Mouse (Mus musculus) testis, postnatal 14 days (tissue): ENCODE results near the gene Sox5.

Experiments used
- DNase-seq: peaks from one replicate; pipeline ENCODE4 v3.0.0; 2021; ENCODE audit warnings: low spot score

The Sox5 gene

GRCm38 (mm10) chr6:144565827-144566226 is 215.9 kb downstream of the Sox5 start:
- no peak for DNase-seq

DNA sequence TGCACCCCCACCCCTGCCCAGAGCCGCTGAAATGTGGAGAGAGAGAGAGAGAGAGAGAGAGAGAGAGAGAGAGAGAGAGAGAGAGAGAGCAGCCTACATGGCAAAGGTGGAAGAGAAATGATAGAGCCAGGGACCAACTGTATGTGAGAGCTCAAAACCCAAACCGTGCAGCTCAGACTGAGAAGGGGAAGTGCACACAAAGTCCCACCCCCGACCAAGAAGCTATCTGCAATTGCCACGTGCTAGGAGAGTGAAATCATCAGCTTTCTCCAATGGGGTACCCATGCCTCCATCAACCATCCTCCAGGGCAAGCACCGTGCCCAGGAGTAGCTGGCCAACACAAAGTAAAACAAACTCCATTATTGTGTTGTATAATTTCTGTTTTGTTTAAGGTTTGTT is 220.1 kb downstream of the Sox5 start:
- DNase-seq, result no peak

DNA sequence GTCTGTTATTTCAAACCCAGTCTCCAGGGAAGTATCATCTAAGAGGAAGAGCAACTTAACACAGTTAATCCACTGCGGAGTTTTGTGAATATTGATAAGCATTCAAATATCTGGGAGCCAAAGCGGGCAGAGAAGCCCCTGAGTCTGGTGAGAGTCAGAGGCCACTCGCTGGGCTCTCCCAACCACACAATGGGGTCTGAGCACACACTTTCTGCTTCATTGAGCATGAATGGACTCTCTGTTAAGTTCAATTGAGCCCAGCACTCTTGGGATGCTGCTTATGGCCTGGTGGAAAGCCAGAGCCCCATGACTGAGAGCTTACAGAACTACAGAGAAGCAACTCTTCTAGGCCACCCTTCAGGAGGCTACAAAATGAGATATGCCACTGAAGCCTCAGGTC is 221.6 kb downstream of the Sox5 start:
- no peak for DNase-seq

DNA sequence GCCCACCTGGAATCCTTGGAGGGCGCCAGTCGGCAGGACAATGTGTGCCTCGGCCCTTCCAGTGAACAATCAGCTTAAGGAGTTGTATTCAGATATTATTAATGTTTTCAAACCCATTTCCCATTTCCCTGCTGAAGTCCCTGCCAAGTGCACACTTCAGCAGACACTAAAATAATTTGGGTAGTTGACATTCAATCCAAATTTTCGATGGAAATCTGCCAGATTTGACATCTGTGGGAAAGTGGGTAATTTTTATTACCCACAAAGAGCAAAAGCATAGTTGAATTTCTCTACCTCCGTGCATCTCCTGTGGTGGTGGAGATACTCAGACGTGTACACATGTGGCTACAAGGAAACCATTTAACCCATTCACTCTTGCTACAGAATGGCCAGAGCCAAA is 228.3 kb downstream of the Sox5 start:
- DNase-seq, result no peak

DNA sequence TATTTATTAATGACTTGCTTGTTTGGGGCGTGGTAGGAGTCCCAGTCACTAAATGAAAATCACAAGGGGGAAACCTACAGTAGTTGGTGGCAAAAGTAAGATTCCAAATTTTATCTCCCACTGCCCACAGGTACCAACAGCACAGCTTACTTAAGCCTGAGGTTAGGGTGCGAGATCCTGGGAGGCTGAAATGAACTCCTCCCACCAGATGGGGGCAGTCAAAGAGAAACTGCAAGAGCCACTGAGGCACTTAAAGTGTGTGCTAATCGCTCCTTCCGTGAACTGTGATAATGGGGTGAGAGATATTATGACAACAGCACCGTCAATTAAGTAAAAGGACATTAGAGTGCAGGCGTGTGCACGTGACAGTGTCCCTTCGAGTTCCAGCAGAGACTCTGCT is 232.8 kb downstream of the Sox5 start:
- no peak for DNase-seq

GRCm38 (mm10) chr6:144547141-144547540 is 234.6 kb downstream of the Sox5 start:
- DNase-seq, result no peak

DNA sequence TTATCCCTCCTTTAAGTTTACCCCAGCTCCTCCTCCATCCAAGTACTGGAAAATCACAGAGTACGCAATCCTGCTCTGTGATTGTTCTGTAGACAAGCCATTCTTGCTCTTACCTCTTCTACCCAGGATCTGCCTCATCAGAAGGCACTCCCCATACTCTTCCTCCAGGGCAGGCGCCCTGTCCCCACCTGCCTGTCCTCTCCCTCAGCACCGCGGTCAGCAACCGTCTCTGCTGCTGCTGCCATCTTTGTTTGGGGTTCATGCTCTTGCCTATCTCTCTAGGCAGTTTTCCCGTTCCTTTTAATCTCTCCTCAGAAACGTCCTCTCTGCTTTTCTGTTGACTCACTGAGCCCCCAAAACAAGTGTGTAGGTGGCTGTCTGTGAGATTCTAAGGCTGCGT is 236.2 kb downstream of the Sox5 start:
- no peak for DNase-seq

GRCm38 (mm10) chr6:144541316-144541715 is 240.5 kb downstream of the Sox5 start:
- no peak for DNase-seq

DNA sequence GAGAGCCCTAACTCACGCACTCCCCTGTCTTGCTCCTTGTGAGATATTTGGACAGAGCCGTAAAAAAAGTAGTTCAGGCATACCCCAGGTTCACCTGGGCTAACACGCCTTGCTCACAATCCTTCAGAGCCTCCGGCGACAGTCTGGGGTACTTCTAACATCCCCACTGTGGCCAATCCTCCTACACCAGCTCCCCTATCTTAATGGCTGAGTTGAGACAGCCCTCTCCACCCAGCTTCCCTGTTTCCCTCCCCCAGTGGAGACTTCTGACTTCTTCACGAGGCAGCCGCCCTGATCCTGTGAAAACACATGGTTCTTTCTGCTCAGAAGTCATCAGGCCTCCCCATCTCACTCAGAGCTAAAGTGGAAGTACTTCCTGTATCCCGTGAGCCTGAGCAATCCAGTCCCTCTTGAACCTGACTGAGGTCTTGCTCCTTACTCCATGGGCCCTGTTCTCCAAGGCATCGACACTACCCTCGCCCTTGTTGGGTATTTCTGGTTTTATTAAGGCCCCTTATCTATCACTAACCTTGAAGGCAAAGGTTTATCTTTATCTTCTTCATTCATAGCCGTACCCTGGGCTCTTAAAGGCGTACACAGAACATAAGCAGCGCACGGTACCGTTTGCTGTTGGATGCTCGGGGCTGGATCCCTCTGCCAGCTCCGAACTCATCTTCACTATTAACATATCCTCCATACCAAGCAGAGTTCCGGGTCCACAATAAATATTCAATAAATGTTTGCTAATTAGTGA is 242.2 kb downstream of the Sox5 start:
- no peak for DNase-seq

DNA sequence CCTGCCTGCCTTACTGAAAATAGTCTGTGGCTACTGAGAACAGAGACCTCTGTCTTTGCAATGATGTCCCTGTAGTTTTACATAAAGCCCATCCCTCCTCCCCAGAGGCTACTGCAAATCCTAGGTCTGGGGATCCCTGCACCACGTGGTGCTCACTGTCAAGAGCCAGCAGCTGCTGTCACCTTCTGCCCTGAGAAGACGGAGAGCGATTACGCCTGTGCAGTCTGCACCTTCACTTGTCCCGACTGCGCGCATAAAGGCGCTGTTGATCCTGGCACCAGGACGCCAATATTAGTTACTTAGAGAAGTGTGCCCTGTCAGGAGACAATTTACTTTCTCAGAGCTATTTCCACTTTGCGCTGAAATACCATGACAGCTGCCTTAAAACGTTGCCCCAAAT is 258.3 kb downstream of the Sox5 start:
- no peak for DNase-seq

DNA sequence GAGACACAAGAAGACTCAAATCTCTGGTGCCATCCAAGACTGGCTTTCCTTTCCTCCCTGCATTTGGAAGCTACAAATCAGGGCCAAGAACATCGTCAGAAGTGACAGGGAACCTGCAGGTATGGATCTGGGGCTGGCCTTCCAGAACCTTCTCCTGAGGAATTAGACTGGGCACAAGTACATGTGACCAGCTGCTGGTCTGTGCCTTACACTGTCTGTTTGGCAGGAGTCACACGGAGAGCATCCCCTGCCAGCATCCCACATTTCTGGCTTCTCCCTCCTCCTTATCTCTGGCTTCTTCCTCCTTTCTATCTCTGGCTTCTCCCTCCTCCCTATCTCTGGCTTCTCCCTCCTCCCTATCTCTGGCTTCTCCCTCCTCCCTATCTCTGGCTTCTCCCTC is 263.0 kb downstream of the Sox5 start:
- DNase-seq, result no peak

DNA sequence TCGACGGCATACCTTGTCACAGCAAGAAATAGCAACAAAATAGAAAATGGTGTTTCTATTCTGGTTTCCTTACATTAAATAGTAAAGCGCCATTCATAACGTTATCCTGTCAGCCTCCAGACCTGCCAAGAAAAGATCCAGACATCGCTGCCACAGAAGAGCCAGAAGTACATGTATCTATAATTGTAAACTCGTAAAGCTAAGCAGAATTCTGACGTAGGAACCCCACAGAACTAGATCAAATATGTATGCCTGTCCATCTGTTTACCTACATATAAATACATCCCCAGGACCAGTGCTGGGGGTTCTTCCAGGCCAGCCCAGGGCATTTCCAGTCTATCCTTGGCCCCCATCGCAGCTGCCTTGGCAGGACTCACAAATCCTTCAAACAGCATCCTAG is 265.9 kb downstream of the Sox5 start:
- DNase-seq, result no peak

DNA sequence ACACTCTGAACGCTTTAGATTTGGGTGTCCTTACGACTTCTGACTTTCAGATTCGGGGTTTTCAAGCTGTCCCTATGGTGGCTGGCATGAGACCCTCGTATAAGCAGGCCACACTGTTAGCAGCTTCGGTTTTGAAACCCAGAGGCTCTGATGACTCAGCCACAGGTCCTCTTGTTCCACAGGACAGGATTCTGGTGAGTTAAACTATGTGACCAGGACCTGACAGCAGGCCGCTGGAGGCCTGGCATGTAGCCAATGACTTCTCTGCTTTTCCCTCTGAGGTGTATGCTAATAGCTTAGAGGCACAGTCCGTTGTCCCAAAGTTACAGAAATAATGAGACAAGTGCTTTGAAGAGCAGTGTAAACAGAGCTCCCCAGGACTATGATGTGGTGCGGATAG is 268.0 kb downstream of the Sox5 start:
- DNase-seq, result no peak

DNA sequence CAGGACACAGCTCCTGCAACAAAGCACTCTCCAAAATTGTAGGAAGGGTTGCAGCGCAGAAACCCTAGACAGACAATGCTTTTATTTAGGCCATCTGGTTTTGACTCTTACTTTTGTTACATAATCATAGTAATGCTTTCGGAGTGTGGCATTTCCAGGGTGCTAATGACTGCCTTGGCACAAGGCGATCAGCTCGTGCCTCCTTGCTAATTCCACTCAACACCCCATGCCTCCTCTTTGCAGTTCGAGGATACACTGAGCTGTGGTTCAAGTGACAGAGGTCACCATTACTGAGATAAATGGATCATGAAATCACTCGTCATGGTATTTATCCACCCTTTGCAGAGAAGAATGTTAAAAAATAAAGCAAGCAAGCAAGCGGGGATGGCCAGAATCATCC is 269.9 kb downstream of the Sox5 start:
- DNase-seq, result no peak

- no peak for DNase-seq
Measured at GRCm38 (mm10) chr6:144510147-144510546, 271.6 kb downstream of the Sox5 start.

DNA sequence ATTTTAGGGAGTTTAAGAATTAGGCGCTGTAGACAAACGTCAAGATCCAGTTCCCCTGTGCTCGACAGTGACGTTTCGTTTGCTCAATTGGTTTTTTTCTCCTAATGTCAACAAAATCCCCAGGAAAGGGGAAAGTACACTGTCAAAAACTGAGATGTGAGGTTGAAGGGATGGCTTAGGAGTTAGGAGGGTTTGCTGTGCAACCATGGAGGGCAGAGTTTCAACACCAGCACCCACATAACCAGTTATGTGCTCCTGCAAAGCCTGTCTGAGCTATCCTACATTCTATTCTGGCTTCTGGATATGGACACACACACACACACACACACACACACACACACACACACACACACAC is 277.6 kb downstream of the Sox5 start:
- no peak for DNase-seq

DNA sequence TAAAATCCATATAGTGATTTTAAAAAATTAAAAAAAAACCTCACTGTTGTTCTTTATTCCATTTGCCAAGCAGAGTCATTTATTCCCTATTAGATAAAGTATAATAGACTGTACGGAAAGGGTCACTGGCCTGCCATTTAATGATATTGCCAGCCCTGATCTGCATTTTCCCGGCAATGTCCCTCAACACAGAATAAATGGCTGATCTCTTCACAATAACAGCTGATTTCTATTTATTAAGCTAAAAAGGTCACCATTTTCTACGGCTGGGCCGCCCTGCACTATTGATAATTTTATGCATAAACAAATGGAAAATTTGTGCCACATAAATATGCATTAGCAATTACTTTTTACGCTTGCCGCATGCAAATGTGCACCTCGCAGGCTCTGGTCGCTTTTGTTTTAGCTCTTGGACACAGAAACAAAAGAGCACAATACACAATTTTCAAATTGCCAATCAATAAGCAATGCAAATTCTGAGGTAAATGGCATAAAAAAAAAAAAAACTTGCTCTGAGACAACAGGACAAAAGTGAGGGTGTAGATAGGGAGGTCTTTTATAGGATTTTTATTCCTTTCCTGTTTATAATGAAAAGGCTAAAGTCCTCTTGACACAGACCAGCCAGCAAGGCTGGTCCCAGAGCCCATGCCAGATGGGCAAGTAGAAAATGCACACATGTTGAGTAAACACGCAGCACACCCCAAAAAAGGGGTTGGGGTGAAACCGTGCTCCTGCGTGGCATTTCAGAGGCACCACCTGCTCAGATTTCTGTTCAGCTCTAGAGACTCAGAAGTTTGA is 278.2 kb downstream of the Sox5 start:
- no peak for DNase-seq

DNA sequence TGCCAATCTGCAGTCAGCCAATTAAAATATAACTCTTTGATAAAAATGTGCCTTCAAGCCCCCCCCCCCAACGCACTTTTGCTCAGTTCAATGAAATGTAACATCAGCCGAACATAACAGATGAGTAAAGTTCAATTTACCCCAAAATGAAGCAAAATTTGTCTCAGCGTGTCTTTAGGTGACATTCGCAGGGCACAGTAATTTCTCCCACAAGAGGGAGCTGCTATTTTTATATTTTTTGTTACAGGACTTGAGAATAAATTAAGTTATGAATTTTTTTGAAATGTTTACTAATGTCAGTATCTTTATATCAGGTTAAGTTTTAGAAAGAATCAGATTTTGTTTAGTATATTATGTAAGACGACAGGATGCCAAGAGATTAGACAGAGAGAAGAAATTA is 280.3 kb downstream of the Sox5 start:
- no peak for DNase-seq

DNA sequence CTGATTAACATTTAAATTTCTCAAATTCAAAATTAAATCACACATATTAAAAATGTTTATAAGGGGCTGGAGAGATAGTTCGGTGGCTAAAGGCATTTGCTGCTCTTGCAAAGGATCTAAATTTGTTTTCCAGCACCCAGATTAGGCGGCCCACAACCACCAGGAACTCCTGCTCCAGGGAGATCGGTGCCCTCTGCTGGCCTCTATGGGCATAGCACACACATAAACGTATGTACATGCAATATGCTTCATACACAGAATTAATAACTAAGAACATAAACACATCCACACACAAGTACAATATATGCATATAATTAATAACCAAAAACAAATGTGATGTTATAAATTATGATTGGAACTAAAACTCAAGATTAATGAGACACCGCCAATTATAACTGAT is 283.6 kb downstream of the Sox5 start:
- no peak for DNase-seq

DNA sequence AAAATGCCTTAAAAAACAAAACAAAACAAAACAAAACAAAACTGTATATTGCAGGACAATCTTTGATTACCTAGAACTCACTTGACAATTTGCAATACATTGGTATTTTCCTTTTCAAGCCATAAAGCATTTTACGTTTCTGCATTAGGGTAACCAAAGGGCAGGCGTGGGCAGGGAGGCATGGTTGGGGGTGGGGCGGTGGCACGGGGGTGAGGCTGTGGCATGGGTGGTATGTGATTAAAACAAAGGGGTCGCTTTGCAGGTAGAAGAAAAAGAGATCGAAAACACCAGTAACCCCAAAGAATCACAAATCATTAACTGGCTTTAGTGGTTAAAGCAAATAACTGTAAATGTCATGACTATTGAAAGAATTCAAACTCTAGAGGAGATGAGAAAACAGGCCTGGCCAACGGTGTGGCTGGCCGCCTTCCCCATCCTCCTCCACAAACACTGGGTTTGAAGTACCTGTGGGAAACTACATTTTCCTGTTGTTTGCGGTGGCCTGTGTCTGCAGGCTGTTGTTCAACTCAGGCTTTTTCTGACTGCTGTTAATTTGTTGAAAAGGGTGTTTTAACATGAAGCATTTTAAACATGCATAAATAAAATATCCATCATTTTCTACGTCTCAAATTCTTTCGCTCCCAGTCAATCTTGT is 289.9 kb downstream of the Sox5 start:
- no peak for DNase-seq

- no peak for DNase-seq
Measured at GRCm38 (mm10) chr6:144490896-144491295, 290.9 kb downstream of the Sox5 start.

- no peak for DNase-seq
Measured at GRCm38 (mm10) chr6:144485578-144485977, 296.2 kb downstream of the Sox5 start.

DNA sequence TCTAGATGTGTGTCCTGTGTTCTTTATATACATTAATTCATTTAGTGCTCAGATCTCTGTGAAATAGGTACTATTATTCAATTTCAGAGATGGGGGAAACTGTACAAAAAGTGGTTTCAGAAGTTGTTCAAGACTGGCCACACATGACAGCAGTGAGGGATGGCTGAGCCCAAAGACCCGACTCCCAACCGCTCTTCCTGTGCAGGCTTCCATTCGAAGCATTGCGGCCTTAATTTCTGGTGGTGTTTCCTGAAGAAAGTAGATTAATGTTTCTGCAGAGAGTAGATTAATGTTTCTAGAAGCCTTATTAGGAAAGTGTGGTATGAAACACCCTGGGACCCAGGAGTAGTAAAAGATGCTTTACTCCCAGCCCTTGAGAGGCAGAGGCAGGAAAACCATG is 298.6 kb downstream of the Sox5 start:
- no peak for DNase-seq
